Mouse (Mus musculus) right cerebral cortex, postnatal 14 days (tissue): ENCODE results near the gene Ccdc124.
A peak's percentile ranks its signal among the peaks of the same experiment; 100 is the strongest.
"Not testable (repeated sequence)": the region's sequence is repeated elsewhere in the genome, so short reads cannot be mapped to it uniquely, and the experiment has no call there.

ENCODE experiments used
- DNase-seq: peaks from one replicate; pipeline ENCODE4 v3.0.0; 2022

Ccdc124 gene

DNA sequence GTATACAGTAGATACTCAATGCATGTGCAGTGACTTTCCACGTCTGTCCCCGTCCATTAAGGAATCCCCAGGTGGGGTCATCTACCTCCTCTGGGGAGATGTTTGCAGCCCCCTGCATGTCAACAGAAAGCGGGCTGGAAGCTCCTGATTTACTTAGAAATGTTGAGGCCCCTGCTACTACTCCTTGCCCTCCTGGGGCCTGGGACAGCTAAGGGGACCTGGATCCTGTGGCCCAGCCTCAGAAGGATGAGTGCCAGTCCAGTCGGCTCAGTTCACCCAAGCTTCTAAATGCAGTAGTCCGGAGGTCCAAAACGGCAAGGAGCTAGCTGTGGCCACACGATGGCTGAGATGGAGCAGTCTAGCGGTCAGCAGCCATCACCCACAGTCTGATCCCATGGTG is 29.8 kb downstream of the Ccdc124 start:
- no peak for DNase-seq

DNA sequence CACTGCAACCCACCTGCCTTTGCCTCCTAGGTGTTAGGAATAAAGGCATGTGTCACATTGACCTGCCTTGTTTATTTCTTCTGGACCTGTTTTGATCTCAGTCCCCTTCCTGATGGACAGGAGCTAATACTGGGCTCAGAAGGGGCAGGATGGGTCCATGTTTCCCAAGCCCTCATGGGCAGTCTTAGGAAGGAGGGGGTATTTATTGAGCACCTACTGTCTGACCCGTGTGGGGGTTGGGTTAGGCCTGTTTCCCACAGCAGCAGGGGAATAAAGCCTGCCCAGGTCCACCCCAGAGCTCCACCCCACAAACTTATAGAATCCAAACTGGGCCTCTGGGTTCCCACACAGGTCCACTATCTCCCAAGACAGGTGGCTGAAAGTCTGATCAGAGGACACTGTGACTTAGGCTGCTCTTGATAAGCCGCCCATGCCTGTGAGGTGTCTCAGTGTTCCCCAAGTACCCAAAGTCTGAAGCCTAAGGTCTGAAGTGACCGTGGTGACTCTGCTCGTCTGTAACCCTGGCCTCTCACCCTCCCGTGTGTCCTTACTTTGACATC is 30.4 kb downstream of the Ccdc124 start:
- no peak for DNase-seq

GRCm38 (mm10) chr8:70842484-70842883 is 31.3 kb downstream of the Ccdc124 start:
- DNase-seq, result no peak

- peak; percentile 87 for DNase-seq
Measured at GRCm38 (mm10) chr8:70841147-70842072, 32.3 kb downstream of the Ccdc124 start.

DNA sequence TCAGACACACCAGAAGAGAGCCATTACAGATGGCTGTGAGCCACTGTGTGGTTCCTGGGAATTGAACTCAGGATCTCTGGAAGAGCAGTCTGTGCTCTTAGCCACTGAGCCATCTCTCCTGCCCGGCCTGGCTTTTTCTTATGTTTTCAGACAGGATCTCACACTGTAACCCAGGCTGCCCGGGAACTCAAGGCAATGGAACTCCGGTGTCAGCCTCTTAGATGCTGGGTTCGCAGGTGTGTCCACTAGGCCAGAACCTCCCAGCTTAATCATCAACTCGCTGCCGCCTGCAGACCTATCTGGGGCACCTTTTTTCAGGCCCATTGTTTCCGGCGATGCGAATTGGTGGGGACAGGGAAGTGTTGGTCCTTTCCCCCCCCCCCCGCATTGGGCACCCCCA is 33.1 kb downstream of the Ccdc124 start:
- no peak for DNase-seq

DNA sequence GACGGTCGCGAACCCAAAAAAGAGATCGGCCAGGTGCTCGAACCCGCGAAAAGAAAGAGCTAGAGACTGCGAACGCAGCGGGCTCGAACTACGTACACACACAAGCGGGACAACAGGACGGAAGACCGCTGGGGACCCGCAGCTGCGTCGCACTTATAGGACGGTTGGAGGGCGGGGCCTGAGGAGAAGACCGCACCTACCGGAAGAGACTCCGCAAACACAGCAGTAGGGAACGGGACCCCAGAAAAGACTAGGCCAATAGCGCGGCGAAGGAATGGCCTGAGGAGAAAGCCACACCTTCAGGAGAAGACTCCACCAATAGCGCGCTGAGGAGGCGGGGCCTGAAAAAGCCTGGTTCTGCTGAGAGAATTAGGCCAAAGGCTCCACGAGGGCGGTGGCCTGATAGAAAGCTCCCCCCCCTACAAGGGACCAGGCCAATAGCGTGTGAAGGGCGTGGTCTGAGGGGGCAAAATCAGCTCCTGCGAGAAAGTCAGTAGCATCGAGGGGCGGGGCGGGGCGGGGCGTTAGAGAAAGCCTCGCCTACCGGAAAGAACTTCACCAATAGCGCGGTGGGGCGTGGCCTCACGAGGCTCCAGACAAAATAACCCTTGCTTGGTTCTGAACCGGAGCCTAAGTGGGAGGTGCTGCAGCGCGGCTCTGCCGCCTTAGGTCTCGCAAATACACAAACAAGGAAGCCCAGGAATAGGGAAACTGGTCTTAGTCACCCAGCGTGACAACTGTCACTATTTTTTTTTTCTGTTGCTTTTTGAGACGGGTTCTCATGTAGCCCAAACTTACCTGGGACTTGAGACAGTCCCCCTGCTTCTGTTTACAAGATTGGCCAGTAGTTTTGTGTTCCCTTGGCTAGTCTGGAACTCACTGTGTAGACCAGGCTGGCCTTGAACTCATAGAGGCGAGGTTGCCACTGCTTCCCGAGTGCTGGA is 34.1 kb downstream of the Ccdc124 start, which contains the start of gene Arrdc2:
TSS of gene Arrdc2 (minus strand) at position 313 of the 944 bp plus-strand sequence.
- peak; percentile 97 for DNase-seq

DNA sequence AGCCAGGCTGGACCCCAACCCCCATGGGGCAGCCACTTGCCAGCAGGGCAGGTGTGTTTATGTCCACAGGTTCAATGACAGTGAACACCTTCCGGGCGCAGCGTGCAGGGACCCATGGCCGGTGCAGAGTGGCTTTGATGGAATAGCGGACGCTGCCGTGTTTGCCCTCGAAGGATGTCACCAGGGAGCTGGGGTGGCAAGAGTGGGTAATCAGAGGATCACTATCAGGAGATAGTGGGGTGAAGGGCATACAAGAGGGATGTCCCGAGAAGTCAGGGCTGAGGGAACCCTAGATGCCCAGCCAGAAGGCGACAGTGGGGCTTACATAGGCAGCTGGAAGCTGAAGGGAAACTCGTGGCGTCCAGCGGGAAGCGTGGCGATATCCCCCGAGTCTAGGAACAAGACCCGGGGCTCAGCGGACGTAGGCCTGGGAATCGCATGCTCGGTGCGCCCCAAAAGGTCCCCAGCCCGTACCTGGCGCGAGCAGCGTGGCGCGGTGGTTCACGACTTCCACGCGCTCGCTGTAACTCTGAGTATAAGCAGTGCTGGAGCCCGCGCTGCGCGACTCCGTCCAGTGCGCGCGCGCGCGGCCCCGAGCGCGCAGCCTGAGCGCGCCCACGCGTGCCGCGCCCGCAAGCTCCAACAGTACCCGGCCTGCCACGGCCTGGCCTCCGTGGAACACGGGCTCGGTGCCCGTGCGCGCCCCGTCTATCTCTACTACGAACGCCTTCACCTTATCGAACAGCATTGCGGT is 34.9 kb downstream of the Ccdc124 start:
- no peak for DNase-seq

DNA sequence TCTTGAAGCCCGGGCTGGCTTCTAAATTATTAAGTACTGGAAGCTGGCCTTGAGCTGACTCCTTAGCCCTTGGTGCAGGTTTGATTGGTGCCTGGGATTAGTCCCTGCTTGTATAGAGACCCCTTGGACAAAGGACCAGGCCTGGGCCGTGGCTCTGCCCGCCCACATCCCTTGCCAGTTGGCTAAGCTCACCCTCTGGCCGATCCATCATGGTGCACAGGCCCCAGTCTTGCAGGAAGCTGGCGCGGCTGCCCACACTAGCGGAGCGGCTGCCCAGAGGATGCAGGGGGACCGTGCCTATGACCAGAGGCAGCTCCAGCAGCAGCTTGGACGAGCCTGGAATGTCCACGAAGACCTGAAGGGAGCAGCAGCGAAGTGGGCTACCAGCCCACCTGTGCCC is 37.1 kb downstream of the Ccdc124 start:
- DNase-seq, result no peak

DNA sequence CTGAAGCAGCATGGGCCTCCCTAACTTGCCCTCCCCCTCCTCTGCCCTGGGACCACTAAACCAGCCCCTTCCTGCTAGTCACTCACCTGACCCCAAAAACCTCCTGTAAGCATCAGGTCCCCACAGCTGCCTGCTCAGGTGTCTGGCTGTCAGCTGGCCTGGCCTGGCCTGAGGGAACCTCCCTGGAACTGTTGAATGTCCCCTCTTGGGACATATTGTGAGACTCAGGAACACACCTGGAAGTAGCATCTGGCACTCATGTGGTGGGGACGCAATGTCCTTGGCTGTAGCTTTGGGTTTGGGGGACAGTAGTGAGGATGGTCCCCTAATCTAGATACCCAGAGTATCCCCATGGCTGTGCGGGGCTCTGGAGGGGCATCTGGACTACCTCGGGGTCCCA is 39.7 kb downstream of the Ccdc124 start:
- no peak for DNase-seq

DNA sequence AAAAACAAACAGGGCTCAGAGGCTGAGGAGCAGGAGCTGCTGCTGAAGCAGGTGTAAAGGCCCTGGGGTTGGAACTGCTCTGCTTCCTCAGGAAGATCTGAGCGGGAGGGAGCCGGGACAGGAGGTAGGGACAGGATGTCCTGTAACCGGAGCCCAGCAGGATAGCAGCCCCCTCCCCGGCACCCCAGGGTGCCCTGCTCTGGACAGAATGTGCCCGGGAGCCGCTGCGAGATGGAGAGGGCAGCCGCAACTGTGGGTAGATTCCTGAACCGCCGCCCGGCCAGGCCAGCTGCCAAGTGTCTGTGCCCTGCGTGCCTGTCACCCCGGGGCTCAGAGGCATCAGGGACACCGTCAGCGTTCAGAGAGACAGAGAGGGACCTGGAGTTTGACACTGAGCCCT is 40.2 kb downstream of the Ccdc124 start:
- DNase-seq, result no peak

GRCm38 (mm10) chr8:70833018-70833482 is 40.7 kb downstream of the Ccdc124 start:
- DNase-seq, result no peak

GRCm38 (mm10) chr8:70832371-70832770 is 41.4 kb downstream of the Ccdc124 start:
- no peak for DNase-seq

DNA sequence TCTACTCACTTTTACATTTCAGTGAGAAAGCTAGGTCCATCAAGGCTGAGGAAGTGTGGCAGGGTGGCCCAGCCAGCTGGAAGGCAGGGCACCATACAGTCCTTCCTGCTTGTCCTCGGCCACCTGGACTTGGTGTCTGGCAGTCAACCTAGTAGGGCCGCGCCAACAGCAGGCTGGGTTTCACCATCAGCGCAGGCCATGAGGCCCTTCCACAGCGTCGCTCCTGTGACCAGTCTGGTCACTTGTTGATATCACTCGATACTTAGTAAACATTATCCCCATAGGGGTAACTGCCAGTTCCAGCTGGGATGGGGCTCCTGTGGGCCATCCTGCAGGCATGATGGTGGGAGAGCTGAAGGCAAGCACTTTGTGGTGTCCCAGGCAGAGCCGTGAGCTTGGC is 42.2 kb downstream of the Ccdc124 start:
- no peak for DNase-seq

DNA sequence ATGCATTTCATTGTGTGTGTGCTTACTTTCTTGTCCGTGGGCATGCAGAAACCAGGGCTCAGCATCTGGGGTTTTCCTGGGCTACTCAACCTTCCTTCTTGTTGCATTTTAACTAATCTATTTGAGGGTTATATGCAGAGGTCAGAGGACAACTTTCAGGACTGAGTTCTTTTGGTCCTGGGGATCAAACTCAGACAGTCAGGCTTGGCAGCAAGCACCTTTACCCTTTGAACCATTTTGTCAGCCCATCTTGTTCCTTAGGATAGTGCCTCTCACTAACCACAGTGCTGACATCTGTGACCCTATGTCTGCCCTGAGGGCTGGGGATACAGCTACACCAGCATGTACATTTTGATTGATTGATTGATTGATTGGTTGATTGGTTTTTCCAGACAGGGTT is 45.9 kb downstream of the Ccdc124 start:
- DNase-seq, result no peak

- no peak for DNase-seq
Measured at GRCm38 (mm10) chr8:70827010-70827409, 46.7 kb downstream of the Ccdc124 start.

GRCm38 (mm10) chr8:70825816-70826215 is 47.9 kb downstream of the Ccdc124 start:
- DNase-seq, result no peak

DNA sequence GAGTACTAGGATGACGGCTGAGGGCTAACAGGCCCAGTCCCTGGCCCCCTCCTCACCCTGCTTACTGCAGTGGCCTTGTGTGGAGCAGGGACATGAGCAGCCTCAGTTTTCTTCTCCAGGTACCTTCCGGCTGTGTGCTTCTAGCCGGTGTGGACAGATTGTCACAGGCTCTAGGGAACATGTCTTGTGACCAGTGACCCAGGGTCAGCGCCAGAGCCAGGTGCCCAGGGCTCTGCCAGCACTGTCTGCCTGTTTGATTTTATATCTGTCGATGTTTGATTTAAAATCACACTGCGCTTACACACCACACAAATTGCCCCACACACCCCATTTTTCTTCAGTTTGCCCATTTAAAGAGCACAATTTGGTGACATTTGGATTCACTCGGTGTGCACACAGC is 49.9 kb downstream of the Ccdc124 start:
- DNase-seq, result no peak

- not testable (repeated sequence) for DNase-seq
Measured at GRCm38 (mm10) chr8:70822594-70822993, 51.1 kb downstream of the Ccdc124 start.

- no peak for DNase-seq
Measured at GRCm38 (mm10) chr8:70821992-70822391, 51.7 kb downstream of the Ccdc124 start.

DNA sequence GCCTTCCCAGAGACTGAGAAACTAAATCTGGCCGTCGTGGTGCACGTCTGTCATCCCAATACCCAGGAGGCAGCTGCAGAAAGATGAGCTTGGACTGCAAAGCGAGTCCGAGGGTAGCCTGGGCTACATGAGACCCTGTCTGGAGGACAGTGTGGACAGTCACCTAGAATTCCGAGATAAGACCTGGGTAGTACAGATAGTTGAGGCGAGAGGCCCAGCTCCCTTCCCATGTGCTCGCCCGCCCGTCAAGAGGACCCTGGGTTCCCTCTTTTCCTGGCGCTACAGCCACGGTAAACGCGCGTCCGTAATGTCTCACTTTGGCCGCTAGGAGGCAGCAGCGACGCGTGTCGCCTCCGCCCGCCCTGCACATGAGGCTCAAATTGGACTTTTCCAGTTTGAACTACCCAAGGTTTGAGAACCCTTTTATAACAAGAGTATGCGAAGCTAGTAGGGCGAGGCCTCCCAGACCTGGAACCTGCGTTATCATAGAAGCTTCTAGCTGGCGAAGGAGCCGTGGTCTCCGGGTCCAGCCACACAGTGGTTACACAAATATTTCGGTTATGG is 52.3 kb downstream of the Ccdc124 start:
- DNase-seq, result no peak

DNA sequence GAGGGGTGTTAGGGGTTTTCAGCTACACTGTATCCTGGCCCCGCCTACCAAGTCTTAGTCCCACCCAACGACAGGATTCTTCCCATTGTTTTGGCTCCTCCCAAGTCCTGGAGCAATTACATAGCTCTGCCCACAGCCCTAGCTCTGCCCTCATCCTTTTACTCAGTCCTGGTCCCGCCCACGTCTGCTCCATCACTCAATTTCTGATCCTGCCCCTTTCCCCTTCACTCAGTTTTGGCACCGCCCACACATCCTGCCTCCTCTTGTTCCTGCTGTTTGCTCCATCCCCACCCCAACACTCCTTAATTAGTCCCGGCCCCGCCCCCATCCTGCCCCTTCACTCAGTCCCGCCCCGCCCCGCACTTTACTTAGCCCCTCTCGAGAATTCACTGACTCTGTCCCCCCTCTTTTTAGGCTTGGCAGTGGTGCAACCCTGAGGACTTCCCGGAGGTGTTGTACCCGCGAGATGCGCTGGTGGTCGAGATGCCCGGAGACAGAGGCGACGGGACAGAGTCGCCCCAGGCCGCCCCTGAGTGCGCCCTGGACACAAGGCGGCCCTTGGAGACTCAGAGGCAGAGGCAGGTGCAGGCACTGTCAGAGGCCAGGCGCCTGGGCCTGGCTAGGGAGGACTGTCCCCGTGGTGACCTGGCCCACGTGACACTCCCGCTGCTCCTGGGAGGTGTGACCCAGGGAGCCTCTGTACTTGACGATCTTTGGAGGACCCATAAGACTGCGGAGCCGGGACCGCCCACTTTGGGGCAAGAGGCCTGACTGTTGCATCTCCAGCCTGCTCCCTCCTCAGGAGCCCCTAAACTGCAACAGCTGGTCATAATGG is 53.4 kb downstream of the Ccdc124 start:
- no peak for DNase-seq
